Mouse (Mus musculus) ES-E14 (cell line): ENCODE measurements around the gene Olfr235.

ENCODE experiments used
- CHD2 ChIP-seq: IDR thresholded peaks from 2 replicates; pipeline ENCODE4 v1.6.1; 2014; ENCODE audit warnings: mild to moderate bottlenecking, low read depth, low read length, inconsistent platforms
- MAFK ChIP-seq: IDR thresholded peaks from 2 replicates; pipeline ENCODE4 v1.6.1; 2014; ENCODE audit warnings: mild to moderate bottlenecking, low read depth, low read length, inconsistent platforms; ENCODE audit not compliant: insufficient read depth
- ZC3H11A ChIP-seq: IDR thresholded peaks from 2 replicates; pipeline ENCODE4 v1.6.1; 2012; ENCODE audit warnings: low read depth, mild to moderate bottlenecking, inconsistent platforms, low read length, borderline replicate concordance
- ZNF384 ChIP-seq: IDR thresholded peaks from 2 replicates; pipeline ENCODE4 v1.6.1; 2012; ENCODE audit warnings: low read depth, low read length, inconsistent platforms

- TF ChIP-seq MAFK, result no peak
- no peak for TF ChIP-seq CHD2
- no peak for TF ChIP-seq ZC3H11A
- TF ChIP-seq ZNF384, result no peak
Measured at GRCm38 (mm10) chr19:12292979-12293378, 32.1 kb downstream of the Olfr235 start.
